Mouse (Mus musculus): ENCODE measurements around the gene C1qtnf12.

The C1qtnf12 gene

DNA sequence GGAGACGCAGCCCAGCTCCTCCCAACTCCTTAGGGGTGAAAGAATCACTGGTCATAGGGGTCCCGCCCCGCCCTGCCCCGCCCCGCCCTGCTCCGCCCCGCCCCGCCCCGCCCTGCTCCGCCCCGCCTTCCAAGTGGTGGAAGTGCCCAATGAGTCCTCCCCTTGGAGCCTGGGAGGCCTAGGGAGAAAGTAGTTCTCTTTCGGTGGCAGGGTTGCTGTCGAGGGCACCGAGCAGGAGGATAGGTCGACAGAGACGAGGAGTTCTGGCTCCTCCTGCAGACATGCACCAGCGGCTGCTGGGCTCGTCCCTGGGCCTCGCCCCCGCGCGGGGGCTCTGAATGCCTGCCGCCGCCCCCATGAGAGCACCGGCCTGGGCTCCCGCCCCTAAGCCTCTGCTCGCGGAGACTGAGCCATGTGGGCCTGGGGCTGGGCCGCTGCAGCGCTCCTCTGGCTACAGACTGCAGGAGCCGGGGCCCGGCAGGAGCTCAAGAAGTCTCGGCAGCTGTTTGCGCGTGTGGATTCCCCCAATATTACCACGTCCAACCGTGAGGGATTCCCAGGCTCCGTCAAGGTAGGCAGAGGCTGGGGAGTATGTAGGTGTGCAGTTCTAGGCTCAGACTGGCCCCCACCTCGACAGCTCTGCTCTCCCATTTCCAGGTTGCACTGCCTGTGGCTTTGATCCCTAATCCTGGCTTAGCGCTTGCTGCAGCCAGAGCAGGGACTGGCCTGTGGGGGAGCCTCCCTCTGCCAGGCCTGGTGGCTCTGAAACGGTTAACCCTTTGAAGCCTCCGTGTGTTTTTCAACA lies at the start of gene C1qtnf12:
Gene C1qtnf12, plus strand, starts transcription at position 152 of the 805 bp plus-strand sequence.
- peak; percentile 58 for DNase-seq (ENCODE audit: low spot score)

DNA sequence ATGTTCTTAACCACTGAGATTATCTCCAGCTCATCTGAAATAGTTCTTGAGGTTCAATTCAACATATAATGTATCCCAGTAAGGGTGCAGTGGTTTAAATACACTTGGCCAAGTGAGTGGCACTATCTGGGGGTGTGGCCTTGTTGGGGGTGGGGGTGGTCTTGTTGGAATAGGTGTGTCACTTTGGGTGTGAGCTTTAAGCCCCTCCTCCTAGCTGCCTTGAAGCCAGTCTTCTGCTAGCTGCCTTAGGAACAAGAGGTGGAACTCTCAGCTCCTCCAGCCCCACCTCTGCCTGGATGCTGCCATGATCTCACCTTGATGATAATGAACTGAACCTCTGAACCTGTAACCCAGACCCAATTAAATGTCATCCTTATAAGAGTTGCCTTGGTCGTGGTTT lies 30.1 kb upstream of the C1qtnf12 start:
- DNase-seq (ENCODE audit: low spot score) = no peak

DNA sequence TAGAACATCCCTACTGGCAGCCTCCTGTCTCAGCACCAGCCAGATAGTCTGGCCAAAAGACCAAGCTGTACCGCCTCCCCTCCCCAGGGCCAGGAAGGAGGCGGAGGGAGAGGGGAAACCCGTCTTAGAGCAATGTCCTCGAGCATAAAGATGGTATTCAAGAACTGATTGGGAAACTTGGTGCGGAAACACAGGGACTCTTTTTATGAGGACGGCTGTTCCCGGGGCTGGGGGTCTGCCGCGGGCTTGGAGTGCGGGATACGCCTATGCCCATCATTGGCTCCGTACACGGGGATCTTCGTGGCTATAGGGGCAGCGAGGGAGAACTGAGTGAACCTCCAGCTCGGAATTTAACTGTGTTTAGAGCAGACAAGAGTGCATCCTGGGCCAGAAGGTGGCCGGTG lies 19.1 kb upstream of the C1qtnf12 start:
- DNase-seq (ENCODE audit: low spot score) = no peak

DNA sequence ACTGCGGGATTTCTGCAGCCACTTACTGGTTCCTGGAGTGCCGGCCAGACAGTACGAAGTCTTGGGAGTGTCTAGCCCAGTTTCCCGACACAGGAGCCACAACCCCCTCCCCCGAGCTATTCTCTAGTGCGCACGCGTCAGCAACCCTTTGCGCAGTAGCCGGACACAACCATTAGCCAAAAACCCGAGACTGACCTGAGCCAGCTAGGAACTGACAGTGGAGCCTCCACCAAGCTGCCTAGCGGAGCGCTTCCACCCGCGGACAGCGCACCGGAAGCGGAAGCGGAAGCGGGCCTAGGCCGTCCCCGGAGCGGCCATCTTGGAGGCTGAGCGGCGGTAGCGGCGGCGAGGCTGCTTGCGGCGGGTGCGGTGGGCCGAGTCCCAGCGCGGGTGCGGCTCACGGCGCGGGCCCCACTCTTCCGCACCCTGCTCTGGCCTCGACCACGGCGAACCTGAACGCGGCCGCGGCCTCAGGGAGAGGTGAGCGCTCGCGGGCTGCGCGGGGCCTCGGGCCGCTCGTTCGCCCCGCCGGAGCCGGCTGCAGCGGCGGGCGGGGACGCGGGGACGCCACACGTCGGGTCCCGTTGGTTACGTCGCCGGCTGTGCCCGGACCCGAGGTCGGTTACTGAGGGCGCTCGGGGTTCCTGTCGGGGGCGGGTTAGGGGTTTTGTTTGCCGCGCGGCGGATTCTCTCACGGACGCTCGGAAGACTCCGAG lies 18.4 kb upstream of the C1qtnf12 start, which contains the start of gene Ube2j2:
Gene Ube2j2, plus strand, starts transcription at position 298 of the 716 bp plus-strand sequence.
- peak; percentile 86 for DNase-seq (ENCODE audit: low spot score)

DNA sequence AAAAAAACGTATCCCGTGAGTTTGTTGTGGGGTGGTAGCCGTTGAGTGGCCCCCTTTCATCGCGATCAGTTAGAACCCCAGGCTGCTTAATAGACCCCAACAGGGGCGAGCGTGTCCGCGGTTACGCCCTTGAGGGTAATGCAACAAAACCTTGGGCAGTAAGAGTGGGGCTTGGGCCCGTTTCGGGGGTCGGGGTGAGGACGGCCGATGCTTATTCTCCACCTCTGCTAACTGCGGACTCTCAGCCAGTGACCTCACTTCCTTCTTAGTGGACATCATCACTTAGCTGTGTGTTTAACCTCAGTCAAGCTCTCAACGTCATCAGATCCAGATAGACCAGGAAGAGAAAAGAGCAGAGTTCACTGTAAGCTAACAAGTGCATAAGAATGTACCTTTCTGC lies 17.8 kb upstream of the C1qtnf12 start:
- no peak for DNase-seq (ENCODE audit: low spot score)

DNA sequence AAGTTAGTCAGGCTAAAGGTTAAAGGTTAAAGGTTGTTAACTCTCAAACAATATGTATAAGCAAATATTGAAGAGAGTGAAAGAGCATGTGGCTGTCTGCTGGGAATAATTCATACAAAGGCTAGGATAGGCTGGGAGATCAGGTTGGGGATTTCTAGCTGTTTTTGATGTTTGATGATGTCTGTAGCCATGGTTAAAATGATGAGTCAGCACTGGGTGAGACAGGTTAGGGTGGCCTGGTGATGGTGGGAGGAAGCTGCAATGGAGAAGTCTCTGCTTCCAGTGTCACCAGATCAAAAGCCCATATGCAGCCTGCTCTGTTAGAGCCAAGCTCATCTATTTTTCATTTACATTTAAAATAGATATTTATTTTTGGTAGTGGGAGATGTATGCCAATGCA lies 15.0 kb upstream of the C1qtnf12 start:
- DNase-seq (ENCODE audit: low spot score) = no peak

DNA sequence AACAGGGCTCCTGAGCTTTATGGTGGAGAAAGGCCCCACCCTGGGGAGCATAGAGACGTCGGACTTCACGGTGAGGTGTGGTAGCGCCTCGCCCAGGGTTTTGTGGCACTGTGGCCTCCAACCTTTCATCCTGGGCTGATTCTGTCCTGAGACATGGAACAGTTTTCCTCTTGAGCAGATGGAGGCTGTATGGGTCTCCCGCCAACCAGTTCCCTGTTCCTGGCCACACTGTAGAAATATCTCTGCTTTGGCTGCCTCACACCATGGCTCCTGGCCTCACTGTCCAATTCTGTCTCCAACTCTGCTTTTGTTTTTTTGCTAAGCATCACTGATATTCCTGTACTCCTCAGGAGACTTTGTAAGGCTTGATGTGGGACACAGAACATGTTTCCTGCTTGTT lies 6.6 kb upstream of the C1qtnf12 start:
- no peak for DNase-seq (ENCODE audit: low spot score)

DNA sequence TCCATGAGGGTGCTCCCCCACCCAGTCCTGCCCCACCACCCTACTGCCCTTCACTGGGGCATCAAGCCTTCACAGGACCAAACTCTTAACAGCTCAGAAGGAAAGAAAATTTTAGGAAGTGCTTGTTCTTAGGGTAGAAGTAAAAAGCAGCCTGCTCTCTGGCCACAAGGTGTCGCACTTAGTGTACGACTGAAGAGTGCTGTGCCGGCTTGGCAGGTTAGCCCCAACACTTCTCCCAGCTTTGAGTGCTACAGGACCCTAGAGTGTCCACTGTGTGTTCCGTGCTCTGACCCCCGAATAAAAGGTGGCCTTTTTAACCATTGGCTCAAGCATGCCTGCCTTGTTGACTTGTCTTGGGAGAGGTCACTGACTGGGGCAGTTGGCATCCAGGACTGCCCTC lies 2.8 kb upstream of the C1qtnf12 start:
- peak; percentile 81 for DNase-seq (ENCODE audit: low spot score)

DNA sequence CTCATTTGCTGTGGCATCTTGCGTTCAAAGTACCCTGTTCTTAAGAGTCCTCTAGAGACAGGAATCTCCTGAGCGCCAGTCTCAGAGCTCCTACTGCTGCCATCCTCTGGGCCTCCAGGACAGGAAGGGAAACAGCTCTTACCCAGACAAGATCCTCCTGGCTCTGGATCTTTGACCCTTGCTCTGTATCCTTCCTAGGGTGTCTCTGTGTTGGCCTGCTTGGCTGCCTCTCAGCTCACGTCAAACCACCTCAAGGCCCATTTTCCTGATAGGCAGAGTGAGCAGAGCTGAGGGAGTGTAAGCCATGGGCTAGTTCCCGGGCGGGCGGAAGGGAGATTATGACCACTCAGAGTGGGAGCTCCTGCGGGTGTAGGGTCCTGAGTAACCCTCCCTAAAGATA lies 988 bp downstream of the C1qtnf12 start:
- no peak for DNase-seq (ENCODE audit: low spot score)

DNA sequence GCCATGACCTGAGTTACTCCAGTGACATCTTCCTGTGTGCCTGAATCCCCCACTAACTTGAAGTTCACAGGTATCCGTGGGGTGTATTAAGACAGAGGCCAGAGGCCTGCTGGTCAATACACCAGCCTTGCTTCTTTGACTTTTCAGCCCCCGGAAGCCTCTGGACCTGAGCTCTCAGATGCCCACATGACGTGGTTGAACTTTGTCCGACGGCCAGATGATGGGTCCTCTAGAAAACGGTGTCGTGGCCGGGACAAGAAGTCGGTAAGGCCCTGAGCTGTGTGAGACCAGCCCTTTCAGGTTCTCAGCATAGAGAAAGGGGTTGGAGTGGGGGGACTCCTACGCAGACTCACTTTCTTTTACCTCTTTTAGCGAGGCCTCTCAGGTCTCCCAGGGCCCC lies 2.3 kb downstream of the C1qtnf12 start:
- no peak for DNase-seq (ENCODE audit: low spot score)

DNA sequence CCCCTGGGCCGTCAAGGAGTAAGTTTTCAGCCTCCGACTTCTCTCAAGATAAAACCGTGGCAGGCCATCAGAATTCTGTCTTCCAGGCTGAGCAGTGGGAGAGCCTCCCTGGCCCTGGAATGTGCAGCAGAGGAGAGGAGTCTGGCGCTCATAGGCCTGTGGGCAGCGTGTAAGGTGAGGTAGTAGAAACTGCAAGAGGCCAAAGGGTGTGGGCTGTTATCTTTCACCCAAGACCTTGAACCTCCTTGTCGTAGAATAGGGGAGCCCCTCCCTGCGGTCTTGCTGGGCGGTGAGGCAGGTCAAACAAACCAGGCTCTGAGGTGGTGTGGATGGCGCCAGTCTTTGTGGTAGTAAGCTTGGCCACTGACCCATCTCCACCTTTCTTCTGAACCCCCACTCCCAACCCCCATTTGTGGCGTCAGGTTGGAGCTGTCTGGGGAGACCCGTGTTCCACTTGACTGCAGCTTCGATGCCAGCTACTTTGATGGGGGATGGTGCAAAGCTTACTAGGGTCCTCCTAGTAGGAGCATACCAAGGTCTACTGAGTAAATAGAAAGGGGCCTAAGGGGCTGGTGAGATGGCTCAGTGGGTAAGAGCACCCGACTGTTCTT lies 7.0 kb downstream of the C1qtnf12 start:
- DNase-seq (ENCODE audit: low spot score) = no peak

DNA sequence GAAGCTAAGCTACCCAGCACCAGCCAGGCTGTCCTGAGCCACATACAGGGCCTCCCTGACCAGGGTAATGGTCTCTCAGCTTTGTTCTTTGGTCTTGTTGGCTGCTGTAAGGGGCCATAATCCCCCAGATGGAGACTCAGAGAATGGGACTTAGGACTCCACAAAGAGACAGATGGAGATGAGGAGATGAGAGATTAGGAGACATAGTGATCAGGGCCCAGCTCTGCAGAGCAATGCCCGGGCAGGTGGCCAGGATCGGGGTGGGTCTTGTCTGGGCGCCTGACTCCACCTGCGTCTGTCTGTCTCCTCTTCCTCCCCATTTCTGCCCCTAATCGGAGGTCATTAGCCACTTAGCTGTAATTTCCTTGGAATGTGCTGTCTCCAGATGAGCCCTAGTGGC lies 8.2 kb downstream of the C1qtnf12 start:
- no peak for DNase-seq (ENCODE audit: low spot score)

DNA sequence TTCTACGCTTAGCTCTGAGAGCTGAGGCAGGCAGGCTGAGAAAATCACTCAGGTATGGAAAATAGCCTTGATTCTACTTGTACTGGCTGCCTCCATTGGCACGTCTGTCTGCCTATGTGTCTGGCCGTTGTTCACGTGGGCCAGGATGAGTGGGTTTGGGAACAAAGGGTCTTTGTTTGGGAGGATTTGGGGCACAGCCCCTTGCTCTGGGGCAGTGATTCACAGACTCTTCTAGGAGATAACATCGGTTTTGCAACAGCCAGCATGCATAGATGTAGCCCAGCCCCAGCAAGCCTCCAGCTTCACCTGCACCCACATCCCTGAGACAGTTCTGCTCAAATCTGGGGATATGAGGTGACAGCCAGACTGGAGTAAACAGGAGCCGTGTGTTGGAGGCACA lies 10.5 kb downstream of the C1qtnf12 start:
- DNase-seq (ENCODE audit: low spot score) = no peak

DNA sequence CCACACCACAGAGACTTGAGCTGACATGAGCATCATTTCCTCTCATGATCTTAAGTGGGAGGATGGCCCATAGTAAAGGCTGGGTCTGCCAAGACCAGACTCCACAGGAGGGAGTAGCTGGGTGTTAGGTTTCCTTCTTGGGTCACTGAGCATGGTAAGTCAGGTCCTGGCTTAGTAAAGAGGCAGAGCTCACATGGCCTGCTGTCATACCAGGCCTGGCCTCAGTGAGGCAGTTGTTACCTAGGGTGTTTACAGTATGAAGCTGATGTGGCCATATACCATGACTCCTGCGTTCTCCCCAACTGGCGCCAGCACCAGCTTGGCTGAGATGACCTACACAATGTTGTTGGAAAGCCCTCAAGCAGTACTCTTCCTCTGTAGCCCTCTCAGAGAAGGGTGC lies 11.1 kb downstream of the C1qtnf12 start:
- no peak for DNase-seq (ENCODE audit: low spot score)

DNA sequence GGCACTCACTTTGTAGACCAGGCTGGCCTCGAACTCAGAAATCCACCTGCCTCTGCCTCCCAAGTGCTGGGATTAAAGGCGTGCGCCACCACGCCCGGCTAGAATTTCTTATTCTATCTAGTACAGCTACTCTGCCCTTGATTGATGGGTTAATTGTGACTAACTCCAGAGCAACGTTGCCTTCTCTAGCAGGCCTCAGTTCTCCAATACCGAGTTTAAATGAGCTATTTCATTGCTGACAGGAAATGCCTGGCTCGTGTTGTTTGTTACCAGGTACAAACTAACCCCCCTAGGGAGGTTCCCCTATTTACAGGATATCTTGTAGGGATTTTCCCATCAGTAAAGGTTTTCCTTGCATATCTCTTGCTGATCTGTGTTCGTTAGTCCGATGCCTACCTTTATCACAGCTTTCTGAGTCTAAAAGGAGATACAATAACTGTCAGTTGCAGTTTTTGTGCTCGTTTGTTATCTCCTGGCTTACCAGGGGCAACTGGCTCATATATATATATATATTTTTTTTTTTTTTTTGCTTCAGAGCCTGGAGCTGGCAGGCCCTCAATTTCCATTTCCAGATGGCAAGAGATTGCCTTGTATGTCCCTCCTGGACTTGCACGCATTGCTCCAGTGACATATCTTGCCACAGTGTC lies 19.4 kb downstream of the C1qtnf12 start:
- no peak for DNase-seq (ENCODE audit: low spot score)

DNA sequence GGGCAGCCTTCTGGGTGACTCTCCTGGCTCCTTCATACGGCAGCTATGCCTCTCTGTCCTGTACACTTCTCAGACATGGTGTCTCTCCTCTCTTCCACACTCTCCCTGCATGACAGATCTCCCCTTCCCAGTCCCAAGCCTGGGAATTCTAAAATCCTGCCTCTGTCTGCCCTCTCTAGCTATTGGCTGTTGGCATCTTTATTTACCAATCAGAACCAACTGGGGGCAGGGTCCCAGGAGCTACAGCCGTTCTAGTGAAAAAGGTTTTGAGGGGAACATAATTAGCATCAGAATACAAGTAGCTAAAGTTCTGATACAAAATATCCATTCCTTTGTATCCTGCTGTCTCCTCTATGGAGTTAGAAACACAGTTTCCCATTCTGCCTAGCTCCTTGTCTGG lies 21.7 kb downstream of the C1qtnf12 start:
- no peak for DNase-seq (ENCODE audit: low spot score)

DNA sequence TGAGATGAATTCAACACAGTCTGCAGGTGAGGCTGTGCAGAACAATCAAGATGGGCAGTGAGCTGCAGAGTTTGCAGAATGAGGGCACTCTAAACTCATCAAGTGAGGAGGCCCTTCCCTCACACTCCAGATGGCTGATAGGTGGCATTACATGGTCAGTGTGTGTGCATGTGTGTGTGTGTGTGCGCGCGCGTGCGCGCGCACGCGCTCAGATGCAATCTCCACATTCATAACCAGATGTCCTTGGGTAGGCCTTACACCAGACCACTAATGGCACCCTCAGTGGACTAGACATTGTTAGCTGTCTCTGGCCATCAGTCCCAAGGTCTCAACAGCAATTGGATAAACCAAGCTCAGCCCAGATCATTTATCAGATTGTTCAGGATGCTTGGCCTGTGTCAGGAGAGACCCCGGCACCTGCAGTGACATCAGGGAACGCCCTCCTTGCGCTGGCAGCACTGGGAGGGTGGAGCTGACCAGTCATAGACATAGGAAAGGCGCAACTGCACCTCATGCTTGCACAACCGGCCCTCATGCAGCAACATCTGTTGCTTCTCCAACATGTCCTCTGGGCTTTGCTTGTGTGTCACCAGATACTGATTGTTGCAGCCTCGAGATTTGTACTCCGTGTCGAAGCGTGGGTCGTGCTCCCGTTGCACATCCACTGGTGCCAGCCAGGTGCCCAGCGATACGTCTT lies 29.2 kb downstream of the C1qtnf12 start:
- DNase-seq (ENCODE audit: low spot score) = no peak

DNA sequence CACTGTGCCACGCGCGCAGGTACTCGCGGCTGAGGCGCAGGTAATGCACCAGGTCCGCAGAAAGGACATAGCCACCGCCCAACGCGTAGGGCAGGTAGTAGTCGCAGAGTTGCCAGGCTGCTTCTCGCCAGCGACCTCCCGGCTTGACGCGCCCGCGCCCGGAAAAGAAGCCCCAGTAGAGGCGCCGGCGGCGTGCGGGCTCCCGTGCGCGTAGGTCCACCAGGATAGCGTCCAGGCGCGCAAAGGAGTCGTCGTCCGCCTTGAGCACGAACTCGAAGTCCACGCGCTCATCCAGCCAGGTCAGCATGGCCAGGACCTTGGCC lies 29.8 kb downstream of the C1qtnf12 start:
- DNase-seq (ENCODE audit: low spot score) = no peak

DNA sequence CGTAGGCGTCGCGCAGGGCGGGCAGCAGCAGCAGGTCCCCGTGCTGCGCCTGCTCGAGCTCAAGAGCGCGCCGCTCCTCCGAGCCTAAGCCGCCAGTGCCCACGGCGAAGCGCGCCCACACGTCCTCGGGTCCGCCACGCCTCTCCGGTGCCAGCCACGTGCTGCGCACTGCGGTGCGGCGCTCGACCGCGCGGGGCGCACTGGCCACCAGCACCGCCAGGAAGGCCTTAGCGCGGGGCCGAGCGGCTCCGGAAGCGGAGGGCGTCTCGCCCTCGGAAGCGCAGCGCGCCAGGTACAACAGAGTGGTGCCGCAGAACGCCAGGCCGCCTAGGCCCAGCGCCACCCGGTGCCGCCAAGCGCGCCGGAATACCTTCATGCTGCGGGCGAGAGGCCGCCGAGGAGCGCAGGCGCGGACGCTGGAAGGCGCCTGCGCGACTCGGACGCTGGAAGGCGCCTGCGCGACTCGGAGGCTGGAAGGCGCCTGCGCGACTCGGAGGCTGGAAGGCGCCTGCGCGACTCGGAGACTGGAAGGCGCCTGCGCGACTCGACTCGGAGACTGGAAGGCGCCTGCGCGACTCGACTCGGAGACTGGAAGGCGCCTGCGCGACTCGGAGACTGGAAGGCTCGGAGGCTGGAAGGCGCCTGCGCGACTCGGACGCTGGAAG lies 30.3 kb downstream of the C1qtnf12 start, which contains the start of the genes B3galt6 and Sdf4:
Gene B3galt6, minus strand, starts transcription at position 409 of the 665 bp plus-strand sequence.
Gene Sdf4, plus strand, starts transcription at position 632 of the 665 bp plus-strand sequence.
- DNase-seq (ENCODE audit: low spot score) = peak; percentile 92

DNA sequence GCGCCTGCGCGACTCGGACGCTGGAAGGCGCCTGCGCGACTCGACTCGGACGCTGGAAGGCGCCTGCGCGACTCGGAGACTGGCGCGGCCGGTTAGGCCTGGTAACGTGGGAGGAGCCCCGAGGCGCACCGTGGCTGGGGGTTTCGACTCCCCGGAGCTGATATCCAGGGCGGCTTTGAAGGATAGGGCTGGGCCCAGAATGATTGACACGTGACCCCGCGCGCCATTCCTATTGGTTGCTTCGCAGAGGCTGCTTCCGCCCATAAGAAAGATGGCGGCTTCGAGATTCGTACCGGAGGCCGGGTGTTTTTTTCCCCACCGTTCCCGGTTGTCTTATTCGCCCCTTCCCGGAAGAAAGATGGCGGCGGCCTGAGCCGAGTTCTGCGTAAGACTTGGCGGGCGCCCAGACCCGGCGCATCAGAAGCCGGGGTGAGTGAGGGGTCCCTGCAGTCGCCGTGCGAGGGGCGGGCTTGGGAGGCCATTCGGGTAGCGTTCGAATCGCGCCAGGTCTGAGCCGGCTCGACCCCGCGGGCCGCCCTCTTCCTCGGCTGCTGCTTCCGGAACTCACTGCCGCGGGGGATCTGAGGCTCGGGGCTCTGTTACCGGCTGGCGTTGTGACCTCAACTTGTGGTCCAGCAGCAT lies 30.9 kb downstream of the C1qtnf12 start:
- DNase-seq (ENCODE audit: low spot score) = peak; percentile 96

DNA sequence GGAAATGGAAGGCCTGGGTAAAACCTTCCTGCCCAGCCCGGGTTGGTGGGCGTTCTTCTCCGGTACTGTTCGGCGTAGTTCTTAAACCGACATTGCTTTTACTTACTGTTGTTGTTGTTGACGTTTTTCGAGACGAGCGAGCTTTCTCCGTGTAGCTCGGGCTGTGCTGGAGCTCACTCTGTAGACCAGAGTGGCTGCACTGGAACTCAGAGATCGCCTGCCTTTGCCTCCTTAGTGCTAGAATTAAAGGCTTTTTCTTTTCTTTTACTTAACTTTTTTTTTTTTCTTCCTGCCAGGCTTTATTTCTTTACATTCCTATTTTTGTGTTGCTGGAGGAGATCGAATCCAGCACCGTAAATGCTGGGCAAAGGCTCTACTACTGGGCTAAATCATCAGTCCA lies 31.5 kb downstream of the C1qtnf12 start:
- DNase-seq (ENCODE audit: low spot score) = no peak
